Mouse (Mus musculus): ENCODE results near the gene Kcnmb2. TPM values are rescaled to one million over a fixed set of nuclear protein-coding genes. Genes with fewer than 3 reads are reported as not detected.

Gene Kcnmb2
- polyA plus RNA-seq, 1 experiment: not detected

DNA sequence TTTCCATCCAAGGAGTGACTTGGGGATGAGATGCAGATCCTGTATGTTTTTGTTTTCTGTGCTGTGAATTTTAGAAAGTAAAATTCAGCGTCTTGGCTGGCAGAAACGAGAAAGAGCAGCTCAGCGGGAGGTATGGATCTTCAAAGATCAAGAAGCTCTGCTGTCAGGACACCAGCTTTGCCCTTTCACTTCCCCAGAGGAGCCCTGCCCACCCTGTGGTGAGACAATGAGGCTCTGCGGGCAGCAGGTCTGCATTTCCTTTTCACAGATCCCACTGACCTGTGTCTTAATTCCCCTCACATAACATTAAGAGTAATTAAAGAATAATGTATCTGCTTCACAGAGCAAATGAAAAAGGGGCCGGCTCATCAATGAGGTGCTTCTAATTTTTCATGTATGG lies 226.1 kb downstream of the Kcnmb2 start:
- 20% methylated on average over 5 of the region's 5 CpGs for WGBS
- H3K4me3 ChIP-seq (ENCODE audit: extremely low read depth, insufficient read depth, insufficient read length): no peak overlapping the region
- H3K4me1 ChIP-seq (ENCODE audit: control insufficient read depth, insufficient read depth, insufficient read length): no peaks in the 10 kb centered on the region
- H3K27me3 ChIP-seq (ENCODE audit: control insufficient read depth, insufficient read depth, low read length): no peaks in the 10 kb centered on the region
- no peaks in the 10 kb centered on the region for H3K36me3 ChIP-seq (ENCODE audit: control insufficient read depth, insufficient read depth, low read length)
- H3K27ac ChIP-seq (ENCODE audit: insufficient read depth, low read length): no peak overlapping the region
- TF ChIP-seq POLR2A (IDR thresholded peaks at IDR 0.05; ENCODE audit: low read depth, low read length) (no peak), CTCF (IDR thresholded peaks at IDR 0.05; ENCODE audit: extremely low read depth, insufficient read depth, insufficient read length, insufficient replicate concordance) (no peak)
- DNase-seq (ENCODE audit: low read depth in 1 of 2, low spot score in 2 of 2): no peak

DNA sequence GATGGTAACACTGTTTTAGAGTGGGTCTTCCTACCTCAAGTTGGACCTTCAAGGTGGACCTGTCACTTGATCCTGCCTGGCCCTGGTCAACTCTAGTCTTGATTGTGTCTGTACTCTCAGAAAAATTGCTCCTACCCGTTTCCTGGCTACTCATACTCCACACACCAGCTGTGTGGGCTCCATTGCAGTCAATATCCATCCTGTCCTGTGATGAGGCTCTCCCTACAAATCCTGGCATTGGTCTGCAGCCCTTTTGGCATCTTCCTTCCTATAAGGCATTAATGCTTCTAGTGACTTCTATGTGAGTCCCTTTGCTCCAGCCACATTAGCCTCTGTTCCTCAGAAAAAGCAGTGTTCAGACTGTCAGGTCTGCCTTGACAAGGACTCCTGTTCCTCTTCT lies 228.4 kb downstream of the Kcnmb2 start:
- DNase-seq (ENCODE audit: low read depth in 1 of 2, low spot score in 2 of 2): no peak
- Histone ChIP-seq H3K36me3 (ENCODE audit: control insufficient read depth, insufficient read depth, low read length) (no peaks in the 10 kb centered on the region), H3K27me3 (ENCODE audit: control insufficient read depth, insufficient read depth, low read length) (no peaks in the 10 kb centered on the region), H3K27ac (ENCODE audit: insufficient read depth, low read length) (no peak overlapping the region), H3K4me3 (ENCODE audit: extremely low read depth, insufficient read depth, insufficient read length) (no peak overlapping the region), H3K4me1 (ENCODE audit: control insufficient read depth, insufficient read depth, insufficient read length) (no peaks in the 10 kb centered on the region)
- no peak for TF ChIP-seq CTCF (IDR thresholded peaks at IDR 0.05; ENCODE audit: extremely low read depth, insufficient read depth, insufficient read length, insufficient replicate concordance)
- no peak for TF ChIP-seq POLR2A (IDR thresholded peaks at IDR 0.05; ENCODE audit: low read depth, low read length)
- 57% methylated on average over 1 of the region's 1 CpGs for WGBS

DNA sequence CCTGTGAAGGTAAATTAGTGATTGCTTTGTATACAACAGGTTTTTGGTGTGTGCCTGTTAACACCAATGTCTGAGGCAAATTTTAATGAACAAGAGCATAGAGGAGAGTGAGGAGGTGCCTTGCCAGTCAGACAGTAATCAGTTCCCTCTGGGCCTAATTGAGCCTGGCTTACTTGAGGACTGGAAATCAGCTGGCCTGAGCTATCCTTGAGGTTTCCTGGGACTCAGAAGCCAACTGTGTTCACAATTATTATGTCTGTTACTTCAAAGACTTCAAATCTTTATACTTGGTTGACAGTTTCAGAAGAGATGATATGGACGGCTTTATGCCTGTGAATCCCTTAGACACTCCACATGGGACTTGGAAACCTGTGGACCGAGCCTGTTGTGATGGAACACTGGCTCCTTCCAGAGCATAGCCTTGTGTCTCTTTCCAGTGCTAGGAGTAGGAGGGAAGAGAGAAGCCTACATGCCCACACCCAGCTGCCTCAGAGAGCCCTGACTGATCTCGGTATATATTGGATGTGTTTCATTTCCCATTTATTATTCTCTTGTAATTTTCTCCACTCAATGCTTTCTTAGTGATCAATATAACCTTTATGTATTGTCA lies 230.2 kb downstream of the Kcnmb2 start:
- Histone ChIP-seq H3K4me1 (ENCODE audit: control insufficient read depth, insufficient read depth, insufficient read length) (no peaks in the 10 kb centered on the region), H3K27ac (ENCODE audit: insufficient read depth, low read length) (no peak overlapping the region), H3K27me3 (ENCODE audit: control insufficient read depth, insufficient read depth, low read length) (no peaks in the 10 kb centered on the region), H3K4me3 (ENCODE audit: extremely low read depth, insufficient read depth, insufficient read length) (no peak overlapping the region), H3K36me3 (ENCODE audit: control insufficient read depth, insufficient read depth, low read length) (no peaks in the 10 kb centered on the region)
- 90% methylated on average over 3 of the region's 3 CpGs for whole genome bisulfite sequencing
- DNase-seq (ENCODE audit: low read depth in 1 of 2, low spot score in 2 of 2): no peak
- TF ChIP-seq POLR2A (IDR thresholded peaks at IDR 0.05; ENCODE audit: low read depth, low read length) (no peak), CTCF (IDR thresholded peaks at IDR 0.05; ENCODE audit: extremely low read depth, insufficient read depth, insufficient read length, insufficient replicate concordance) (no peak)

DNA sequence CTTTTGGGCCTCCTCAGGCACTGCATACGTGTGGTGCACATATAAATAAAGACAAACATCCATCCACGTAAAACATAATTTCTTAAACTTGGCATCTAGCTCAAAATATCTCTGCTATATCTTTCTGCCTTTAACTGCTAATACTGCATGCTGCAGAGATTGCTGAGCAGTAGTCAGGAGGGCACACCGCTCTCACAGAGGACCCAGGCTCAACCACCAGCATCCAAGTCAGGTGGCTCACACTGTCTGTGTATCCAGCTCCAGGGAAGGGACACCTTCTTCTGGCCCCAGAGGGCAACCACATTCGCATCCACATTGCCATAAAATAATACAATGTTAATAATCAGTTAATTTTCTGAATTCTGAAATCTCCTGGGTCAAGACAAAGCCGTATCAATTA lies 241.9 kb downstream of the Kcnmb2 start:
- Histone ChIP-seq H3K27me3 (ENCODE audit: control insufficient read depth, insufficient read depth, low read length) (no peaks in the 10 kb centered on the region), H3K4me1 (ENCODE audit: control insufficient read depth, insufficient read depth, insufficient read length) (no peaks in the 10 kb centered on the region), H3K4me3 (ENCODE audit: extremely low read depth, insufficient read depth, insufficient read length) (no peak overlapping the region), H3K27ac (ENCODE audit: insufficient read depth, low read length) (no peak overlapping the region), H3K36me3 (ENCODE audit: control insufficient read depth, insufficient read depth, low read length) (no peaks in the 10 kb centered on the region)
- no peak for DNase-seq (ENCODE audit: low read depth in 1 of 2, low spot score in 2 of 2)
- TF ChIP-seq POLR2A (IDR thresholded peaks at IDR 0.05; ENCODE audit: low read depth, low read length) (no peak), CTCF (IDR thresholded peaks at IDR 0.05; ENCODE audit: extremely low read depth, insufficient read depth, insufficient read length, insufficient replicate concordance) (no peak)
- WGBS: 87% methylated on average over 5 of the region's 5 CpGs

DNA sequence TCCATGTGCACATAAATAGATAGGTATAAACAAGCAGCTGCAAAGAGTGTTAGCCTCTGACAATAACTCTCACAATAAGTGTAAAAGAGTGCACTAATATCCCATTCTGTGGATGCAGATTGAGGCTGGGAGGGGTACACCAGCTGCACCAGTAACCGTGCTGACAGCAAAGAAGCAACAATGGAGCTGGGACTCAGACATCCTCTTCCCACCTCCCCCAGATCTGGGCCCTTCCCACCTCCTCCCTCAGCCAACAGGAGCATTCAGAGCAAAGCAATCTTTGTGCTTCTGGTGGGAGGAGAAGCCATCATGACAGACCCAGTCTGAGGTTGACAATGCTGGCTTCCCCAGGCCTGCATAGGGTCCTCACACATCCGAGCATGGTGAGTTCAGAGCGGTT lies 242.3 kb downstream of the Kcnmb2 start:
- TF ChIP-seq CTCF (IDR thresholded peaks at IDR 0.05; ENCODE audit: extremely low read depth, insufficient read depth, insufficient read length, insufficient replicate concordance) (no peak), POLR2A (IDR thresholded peaks at IDR 0.05; ENCODE audit: low read depth, low read length) (no peak)
- DNase-seq (ENCODE audit: low read depth in 1 of 2, low spot score in 2 of 2): no peak
- Histone ChIP-seq H3K27me3 (ENCODE audit: control insufficient read depth, insufficient read depth, low read length) (no peaks in the 10 kb centered on the region), H3K27ac (ENCODE audit: insufficient read depth, low read length) (no peak overlapping the region), H3K4me3 (ENCODE audit: extremely low read depth, insufficient read depth, insufficient read length) (no peak overlapping the region), H3K4me1 (ENCODE audit: control insufficient read depth, insufficient read depth, insufficient read length) (no peaks in the 10 kb centered on the region), H3K36me3 (ENCODE audit: control insufficient read depth, insufficient read depth, low read length) (no peaks in the 10 kb centered on the region)
- WGBS: 71% methylated on average over 3 of the region's 3 CpGs

DNA sequence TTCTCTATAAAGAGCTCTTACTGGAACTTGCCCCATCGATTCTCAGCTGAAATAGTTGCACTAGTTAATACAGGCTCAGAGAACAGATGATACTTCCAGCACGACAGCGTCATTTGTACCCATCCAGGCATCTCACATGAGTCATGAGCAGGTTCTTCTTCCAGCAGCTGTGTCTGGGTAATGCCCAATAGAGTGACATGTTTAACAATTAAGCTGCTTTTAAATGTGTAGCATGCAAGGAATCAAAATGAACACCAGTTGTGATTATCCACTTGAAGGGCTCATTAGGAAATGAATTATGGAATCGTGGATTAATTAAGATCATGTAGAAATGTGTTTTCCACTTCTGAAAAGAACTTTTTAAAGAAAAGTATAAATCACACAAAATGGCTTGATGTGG lies 245.4 kb downstream of the Kcnmb2 start:
- WGBS: 93% methylated on average over 4 of the region's 4 CpGs
- DNase-seq (ENCODE audit: low read depth in 1 of 2, low spot score in 2 of 2): no peak
- no peak overlapping the region for H3K27ac ChIP-seq (ENCODE audit: insufficient read depth, low read length)
- no peaks in the 10 kb centered on the region for H3K4me1 ChIP-seq (ENCODE audit: control insufficient read depth, insufficient read depth, insufficient read length)
- H3K27me3 ChIP-seq (ENCODE audit: control insufficient read depth, insufficient read depth, low read length): no peaks in the 10 kb centered on the region
- no peak for TF ChIP-seq POLR2A (IDR thresholded peaks at IDR 0.05; ENCODE audit: low read depth, low read length)
- no peak for TF ChIP-seq CTCF (IDR thresholded peaks at IDR 0.05; ENCODE audit: extremely low read depth, insufficient read depth, insufficient read length, insufficient replicate concordance)
- no peaks in the 10 kb centered on the region for H3K36me3 ChIP-seq (ENCODE audit: control insufficient read depth, insufficient read depth, low read length)
- H3K4me3 ChIP-seq (ENCODE audit: extremely low read depth, insufficient read depth, insufficient read length): no peak overlapping the region

DNA sequence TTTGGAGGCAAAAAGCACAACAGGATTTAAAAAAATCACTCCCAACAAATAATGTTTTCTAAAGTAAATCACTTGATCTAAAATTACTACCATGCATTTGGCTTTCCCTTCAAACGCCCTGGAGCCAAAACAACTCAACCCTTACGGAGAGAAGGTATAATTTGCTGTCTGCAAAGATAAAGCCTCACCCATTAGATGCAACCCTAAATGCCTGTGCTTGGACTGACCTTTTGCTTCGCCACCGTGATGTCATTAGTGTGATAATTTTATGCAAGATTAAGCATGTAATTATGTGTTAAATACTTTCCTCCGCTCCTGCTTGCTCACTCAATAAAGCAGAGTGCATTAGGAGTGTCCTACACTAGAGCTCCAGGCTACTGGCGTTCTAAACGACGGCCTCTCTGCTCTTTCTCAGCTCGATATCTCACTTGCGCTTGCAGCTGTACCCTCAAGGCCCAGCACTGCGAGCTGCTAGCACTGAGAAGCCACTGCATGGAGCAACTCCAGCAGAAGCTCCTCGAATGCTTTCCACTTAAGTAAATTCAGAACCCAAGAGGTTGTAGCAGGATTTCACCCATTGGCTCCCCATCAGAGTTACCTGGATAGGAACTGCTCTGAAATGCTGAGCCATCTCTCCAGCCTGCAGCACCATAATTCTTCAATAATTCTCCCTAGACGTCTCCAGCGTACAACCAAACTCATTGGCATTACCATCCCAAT lies 247.7 kb downstream of the Kcnmb2 start:
- 82% methylated on average over 14 of the region's 14 CpGs for WGBS

More for the DNA sequence above, 247.7 kb downstream of the Kcnmb2 start:
- Histone ChIP-seq H3K27me3 (ENCODE audit: control insufficient read depth, insufficient read depth, low read length) (no peaks in the 10 kb centered on the region), H3K27ac (ENCODE audit: insufficient read depth, low read length) (no peak overlapping the region), H3K4me1 (ENCODE audit: control insufficient read depth, insufficient read depth, insufficient read length) (no peaks in the 10 kb centered on the region), H3K36me3 (ENCODE audit: control insufficient read depth, insufficient read depth, low read length) (no peaks in the 10 kb centered on the region), H3K4me3 (ENCODE audit: extremely low read depth, insufficient read depth, insufficient read length) (no peak overlapping the region)
- TF ChIP-seq POLR2A (IDR thresholded peaks at IDR 0.05; ENCODE audit: low read depth, low read length): no peak
- no peak for TF ChIP-seq CTCF (IDR thresholded peaks at IDR 0.05; ENCODE audit: extremely low read depth, insufficient read depth, insufficient read length, insufficient replicate concordance)
- DNase-seq (ENCODE audit: low read depth in 1 of 2, low spot score in 2 of 2): no peak

Data from spleen, adult 2 months (tissue).